Mouse (Mus musculus) liver, adult 2 months (tissue): ENCODE data around the gene Sema5a. TPM values are rescaled to one million over a fixed set of nuclear protein-coding genes. Genes with fewer than 3 reads are reported as not detected.

Experiments
- DNase-seq: peaks from one replicate; pipeline ENCODE4 v3.0.0-alpha.2; 2011; ENCODE audit warnings: low read depth, low spot score; ENCODE audit errors: extremely low read depth
- H3K27ac ChIP-seq: fragments of 200-500 bp; replicated peaks from 2 replicates; pipeline ENCODE4 v1.5.1; 2012; ENCODE audit warnings: low read depth, mild to moderate bottlenecking, control low read depth, inconsistent platforms, low read length; ENCODE audit not compliant: insufficient read depth
- H3K27me3 ChIP-seq: fragments of 200-500 bp; 2 replicates; pipeline ENCODE4 v1.6.1; 2012; ENCODE audit warnings: mild to moderate bottlenecking, moderate library complexity, low read length, inconsistent platforms; ENCODE audit not compliant: control insufficient read depth, insufficient read depth
- H3K36me3 ChIP-seq: fragments of 200-500 bp; 2 replicates; pipeline ENCODE4 v1.6.1; 2012; ENCODE audit warnings: low read length, inconsistent platforms; ENCODE audit not compliant: control insufficient read depth, insufficient read depth
- H3K4me1 ChIP-seq: fragments of 200-500 bp; 2 replicates; pipeline ENCODE4 v1.6.1; 2011; ENCODE audit warnings: low read length; ENCODE audit not compliant: control insufficient read depth, insufficient read depth
- H3K4me3 ChIP-seq: fragments of 200-500 bp; 2 replicates; pipeline ENCODE4 v1.5.1; 2011; ENCODE audit warnings: low read depth, mild to moderate bottlenecking, control low read depth, low read length, moderate library complexity; ENCODE audit not compliant: insufficient read depth
- H3K79me2 ChIP-seq: fragments of 200-500 bp; 2 replicates; pipeline ENCODE4 v1.6.1; 2012; ENCODE audit warnings: inconsistent platforms, mild to moderate bottlenecking, low read length, moderate library complexity; ENCODE audit not compliant: control insufficient read depth, insufficient read depth
- H3K9ac ChIP-seq: fragments of 200-500 bp; 2 replicates; pipeline ENCODE4 v1.6.1; 2012; ENCODE audit warnings: low read depth, mild to moderate bottlenecking, control low read depth, inconsistent platforms, low read length
- CTCF ChIP-seq: fragments of 200-500 bp; IDR thresholded peaks from 2 replicates; pipeline ENCODE4 v1.5.1; 2011; ENCODE audit warnings: low read depth, low read length, control low read depth
- POLR2A ChIP-seq: fragments of 200-500 bp; IDR thresholded peaks from 2 replicates; pipeline ENCODE4 v1.6.1; 2011; ENCODE audit warnings: low read length, control low read depth; ENCODE audit not compliant: insufficient read depth; ENCODE audit errors: extremely low read depth
- WGBS: fragments of 180-500 bp; shearing (Covaris S2); methylation state at CpG from one replicate; pipeline ENCODE4 v1.1.7; 2018; 5-methylcytosine and 5-hydroxymethylcytosine counted together
- polyA plus RNA-seq: library from polyadenylated mRNA; depleted of rRNA; stranded (reverse); fragments of >200 nt; gene quantifications from 2 replicates; pipeline ENCODE4 v1.2.3, GENCODE M21; 2012
- total RNA-seq: library from RNA; depleted of rRNA; stranded (reverse); fragments of >200 nt; gene quantifications from 2 replicates; pipeline ENCODE4 v1.2.3, GENCODE M21; 2014

Sema5a gene
- total and polyA plus RNA-seq, 2 experiments, result 0.22 to 0.46 TPM

DNA sequence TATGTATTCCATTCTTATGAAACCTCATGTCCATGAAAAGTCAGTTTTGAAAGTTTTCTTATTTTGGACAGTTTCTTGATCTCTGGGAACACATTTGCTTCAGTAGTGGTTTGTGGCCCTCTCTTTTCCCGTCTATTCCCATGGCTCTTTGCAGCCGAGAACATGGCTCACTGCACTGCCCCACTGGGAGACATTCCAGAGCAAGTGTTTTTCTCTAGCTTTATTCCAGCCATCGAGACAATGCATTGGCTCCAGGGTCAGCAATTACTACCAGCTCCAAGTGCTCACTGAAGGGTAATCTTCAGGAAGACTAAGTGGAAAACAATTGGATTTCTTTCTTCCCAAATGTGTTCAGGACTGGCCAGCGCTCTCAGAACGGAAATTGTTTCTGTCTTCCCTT is 94.8 kb downstream of the Sema5a start:
- H3K27me3 ChIP-seq, result no peaks in the 10 kb centered on the region
- 72% methylated on average over 5 of the region's 5 CpGs for WGBS
- no peak for DNase-seq
- H3K4me1 ChIP-seq, result no peaks in the 10 kb centered on the region; the same call in 1 of the 2 replicates
- H3K36me3 ChIP-seq, result no peaks in the 10 kb centered on the region
- no peak for TF ChIP-seq POLR2A
- no peak overlapping the region for H3K4me3 ChIP-seq
- H3K79me2 ChIP-seq, result no peaks in the 10 kb centered on the region
- no peak overlapping the region for H3K27ac ChIP-seq
- no peak overlapping the region for H3K9ac ChIP-seq

- TF ChIP-seq POLR2A, result no peak
- TF ChIP-seq CTCF, result no peak
- H3K9ac ChIP-seq, result no peak overlapping the region
- no peaks in the 10 kb centered on the region for H3K27me3 ChIP-seq
- no peaks in the 10 kb centered on the region for H3K36me3 ChIP-seq
- DNase-seq, result no peak
- H3K79me2 ChIP-seq, result no peaks in the 10 kb centered on the region
- H3K4me3 ChIP-seq, result no peak overlapping the region
- no peak overlapping the region for H3K27ac ChIP-seq
- 70% methylated on average over 2 of the region's 2 CpGs for WGBS
- no peaks in the 10 kb centered on the region; the same call in 1 of the 2 replicates for H3K4me1 ChIP-seq
Observed at GRCm38 (mm10) chr15:32341423-32341822, 96.8 kb downstream of the Sema5a start.

GRCm38 (mm10) chr15:32343544-32343943 is 98.9 kb downstream of the Sema5a start:
- 71% methylated on average over 5 of the region's 5 CpGs for WGBS

GRCm38 (mm10) chr15:32347315-32347714 is 102.7 kb downstream of the Sema5a start:
- Histone ChIP-seq H3K9ac (no peak overlapping the region), H3K4me1 (no peaks in the 10 kb centered on the region), H3K79me2 (no peaks in the 10 kb centered on the region), H3K36me3 (no peaks in the 10 kb centered on the region), H3K27me3 (no peaks in the 10 kb centered on the region), H3K4me3 (no peak overlapping the region), H3K27ac (no peak overlapping the region)
- TF ChIP-seq CTCF, result no peak
- WGBS, result 75% methylated on average over 5 of the region's 5 CpGs
- DNase-seq, result no peak

More at GRCm38 (mm10) chr15:32343544-32343943, 98.9 kb downstream of the Sema5a start:
- no peak overlapping the region for H3K27ac ChIP-seq
- no peaks in the 10 kb centered on the region for H3K79me2 ChIP-seq
- no peak for TF ChIP-seq CTCF
- no peak for TF ChIP-seq POLR2A
- no peaks in the 10 kb centered on the region; the same call in 1 of the 2 replicates for H3K4me1 ChIP-seq
- no peaks in the 10 kb centered on the region for H3K36me3 ChIP-seq
- H3K4me3 ChIP-seq, result no peak overlapping the region
- H3K27me3 ChIP-seq, result no peaks in the 10 kb centered on the region
- H3K9ac ChIP-seq, result no peak overlapping the region
- no peak for DNase-seq

DNA sequence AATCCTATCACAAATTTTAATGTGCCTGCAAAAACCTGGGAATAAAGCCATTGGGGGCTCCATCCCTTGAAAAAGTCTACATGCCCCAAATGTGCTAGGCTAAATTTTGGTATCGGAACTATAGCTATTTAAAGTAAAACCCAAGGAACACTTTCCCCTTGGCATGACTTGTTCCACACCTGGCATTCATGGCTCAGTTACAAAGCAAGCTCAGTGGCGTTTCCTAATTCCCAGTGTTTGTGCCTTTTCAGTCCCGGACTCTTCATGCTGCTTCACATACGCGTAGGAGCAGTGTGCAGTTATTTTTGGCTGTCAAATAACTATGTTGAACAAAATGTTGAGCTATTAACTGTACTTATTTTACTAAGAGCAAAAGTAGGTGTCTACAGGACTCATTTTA is 104.7 kb downstream of the Sema5a start:
- TF ChIP-seq CTCF, result no peak
- no peak for TF ChIP-seq POLR2A
- Histone ChIP-seq H3K4me3 (no peak overlapping the region), H3K36me3 (no peaks in the 10 kb centered on the region), H3K79me2 (no peaks in the 10 kb centered on the region), H3K4me1 (no peaks in the 10 kb centered on the region), H3K27me3 (no peaks in the 10 kb centered on the region), H3K9ac (no peak overlapping the region), H3K27ac (no peak overlapping the region)
- 92% methylated on average over 5 of the region's 5 CpGs for WGBS
- no peak for DNase-seq

GRCm38 (mm10) chr15:32352995-32353394 is 108.4 kb downstream of the Sema5a start:
- 76% methylated on average over 8 of the region's 8 CpGs for WGBS
- Histone ChIP-seq H3K4me3 (no peak overlapping the region), H3K79me2 (no peaks in the 10 kb centered on the region), H3K4me1 (no peaks in the 10 kb centered on the region), H3K36me3 (no peaks in the 10 kb centered on the region), H3K27me3 (no peaks in the 10 kb centered on the region), H3K27ac (no peak overlapping the region), H3K9ac (no peak overlapping the region)
- no peak for DNase-seq
- TF ChIP-seq CTCF, result no peak
- no peak for TF ChIP-seq POLR2A
